Mouse (Mus musculus) liver, embryonic 11.5 days (tissue): ENCODE results near the gene Il17c. TPM values are rescaled to one million over a fixed set of nuclear protein-coding genes. Genes with fewer than 3 reads are reported as not detected.

Source experiments
- ATAC-seq: fragments of 200-750 bp; cut with Nextera tagmentation; replicated peaks from 2 replicates; pipeline ENCODE4 v1.8.0; 2017; ENCODE audit warnings: moderate number of reproducible peaks, mild to moderate bottlenecking, moderate TSS enrichment, moderate library complexity; ENCODE audit not compliant: low FRiP score
- DNase-seq: peaks from one replicate; pipeline ENCODE4 v3.0.0-alpha.2; 2017; ENCODE audit warnings: low spot score
- H3K27ac ChIP-seq: fragments of 300-500 bp; sonication (generic); 2 replicates; pipeline ENCODE4 v1.5.1; 2014; ENCODE audit warnings: mild to moderate bottlenecking, low read depth, low read length, control low read depth
- H3K27me3 ChIP-seq: fragments of 300-500 bp; sonication (generic); replicated peaks from 2 replicates; pipeline ENCODE4 v1.6.1; 2014; ENCODE audit warnings: low read length, mixed read lengths; ENCODE audit not compliant: control insufficient read depth, insufficient read depth
- H3K36me3 ChIP-seq: fragments of 300-500 bp; sonication (generic); 2 replicates; pipeline ENCODE4 v1.6.1; 2014; ENCODE audit warnings: mild to moderate bottlenecking, low read length, moderate library complexity, mixed read lengths; ENCODE audit not compliant: control insufficient read depth, insufficient read depth
- H3K4me1 ChIP-seq: fragments of 300-500 bp; sonication (generic); replicated peaks from 2 replicates; pipeline ENCODE4 v1.6.1; 2014; ENCODE audit warnings: low read length, mixed read lengths; ENCODE audit not compliant: control insufficient read depth, insufficient read depth
- H3K4me2 ChIP-seq: fragments of 300-500 bp; sonication (generic); 2 replicates; pipeline ENCODE4 v1.6.1; 2014; ENCODE audit warnings: mild to moderate bottlenecking, control low read depth, moderate library complexity
- H3K4me3 ChIP-seq: fragments of 300-500 bp; sonication (generic); 2 replicates; pipeline ENCODE4 v1.5.1; 2014; ENCODE audit warnings: low read depth, low read length, control low read depth
- H3K9ac ChIP-seq: fragments of 300-500 bp; sonication (generic); 2 replicates; pipeline ENCODE4 v1.6.1; 2014; ENCODE audit warnings: low read depth, low read length, control low read depth
- H3K9me3 ChIP-seq: fragments of 300-500 bp; sonication (generic); 2 replicates; pipeline ENCODE4 v1.6.1; 2016; ENCODE audit warnings: low read length, inconsistent platforms, mixed read lengths; ENCODE audit not compliant: control insufficient read depth
- WGBS: fragments of 180-500 bp; shearing (Covaris S2); extraction: QIAGEN DNeasy Blood & Tissue Kit; methylation state at CpG from one replicate; pipeline ENCODE4 v1.1.7; 2014; 5-methylcytosine and 5-hydroxymethylcytosine counted together
- polyA plus RNA-seq: library from polyadenylated mRNA; unstranded; fragments of >200 nt; fragmentation: Nextera tagmentation; extraction: Ambion mirVana; gene quantifications from 2 replicates; pipeline ENCODE4 v1.2.1, GENCODE M21; 2014

Il17c gene
- polyA plus RNA-seq, 1 experiment from 2014 or later: not detected

DNA sequence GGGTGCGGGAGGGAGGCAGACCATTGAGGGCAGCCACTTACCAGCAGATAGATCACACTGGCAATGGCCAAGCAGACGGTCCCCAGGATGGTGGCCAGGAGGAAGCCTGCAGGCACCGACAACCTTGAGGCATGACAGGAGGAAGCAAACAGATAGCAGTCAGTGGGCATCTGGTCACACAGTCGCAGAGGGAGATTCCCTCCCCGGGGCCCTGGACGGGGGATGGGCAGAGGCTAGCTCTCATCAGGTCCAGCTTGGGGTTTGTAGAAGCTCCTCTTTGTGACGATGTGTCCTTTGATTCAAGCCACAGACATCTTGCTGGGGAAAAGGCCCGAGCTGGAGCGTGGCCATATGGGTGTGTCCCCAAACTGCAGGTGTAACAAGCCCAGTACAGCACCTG is 4.3 kb downstream of the Il17c start:
- H3K4me1 ChIP-seq: peaks cover 4% of the 10 kb centered on the region
- H3K36me3 ChIP-seq: peaks cover 4% of the 10 kb centered on the region; the same call in 1 of the 2 replicates
- H3K27ac ChIP-seq: no peak overlapping the region
- H3K27me3 ChIP-seq: no peaks in the 10 kb centered on the region
- ATAC-seq (no peak), DNase-seq (no peak)
- no peaks in the 10 kb centered on the region for H3K9me3 ChIP-seq
- H3K4me2 ChIP-seq: no peak overlapping the region
- no peak overlapping the region for H3K9ac ChIP-seq
- 55% methylated on average over 9 of the region's 9 CpGs for WGBS
- no peak overlapping the region for H3K4me3 ChIP-seq

DNA sequence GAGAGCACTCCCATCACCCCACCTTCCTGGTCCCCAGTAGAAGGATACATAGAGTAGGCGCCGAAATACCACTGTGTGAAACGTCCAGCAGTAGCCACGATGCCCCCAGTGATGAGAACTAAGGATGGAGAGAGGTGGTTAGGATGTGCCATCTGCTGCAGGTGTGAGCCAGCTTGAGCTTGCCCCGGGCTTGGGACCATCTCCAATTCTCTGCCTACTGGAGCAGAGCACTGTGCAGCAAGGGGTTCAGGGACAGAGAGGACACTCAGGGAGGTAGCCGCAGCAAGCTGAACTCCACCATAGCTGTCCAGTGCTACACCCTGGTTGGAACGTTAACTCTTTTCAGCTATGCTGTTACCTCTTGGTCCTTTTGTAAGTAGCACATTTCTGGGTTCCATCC is 5.8 kb downstream of the Il17c start:
- Histone ChIP-seq H3K27me3 (no peaks in the 10 kb centered on the region), H3K27ac (no peak overlapping the region), H3K36me3 (peaks cover 4% of the 10 kb centered on the region; the same call in 1 of the 2 replicates), H3K9ac (no peak overlapping the region), H3K4me2 (no peak overlapping the region), H3K4me3 (no peak overlapping the region), H3K4me1 (peaks cover 15% of the 10 kb centered on the region), H3K9me3 (no peaks in the 10 kb centered on the region)
- DNase-seq: no peak
- 88% methylated on average over 7 of the region's 7 CpGs for WGBS
- ATAC-seq: no peak

DNA sequence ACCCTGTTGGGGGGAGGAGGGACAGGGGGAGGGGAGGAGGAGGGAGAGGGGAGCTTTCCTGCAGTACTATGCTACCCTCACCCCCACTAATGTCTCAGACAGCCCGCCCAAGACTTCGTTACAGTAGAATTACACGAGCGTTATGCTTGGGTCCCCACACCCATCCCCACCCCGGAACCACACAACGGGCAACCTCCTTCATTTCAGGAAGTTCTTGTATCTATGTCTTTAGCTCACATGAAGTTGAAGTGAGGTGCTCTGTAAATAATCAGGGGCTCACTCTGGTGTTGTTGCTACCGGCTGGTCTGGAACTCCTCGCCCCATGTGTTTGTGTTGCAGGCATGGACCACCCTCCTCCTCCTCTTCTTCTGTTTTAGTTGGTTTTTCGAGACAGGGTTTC is 6.3 kb downstream of the Il17c start:
- H3K36me3 ChIP-seq: peaks cover 4% of the 10 kb centered on the region; the same call in 1 of the 2 replicates
- ATAC-seq: no peak
- H3K9ac ChIP-seq: no peak overlapping the region
- 69% methylated on average over 9 of the region's 9 CpGs for WGBS
- no peaks in the 10 kb centered on the region for H3K27me3 ChIP-seq
- peaks cover 20% of the 10 kb centered on the region for H3K4me1 ChIP-seq
- no peak for DNase-seq
- H3K4me3 ChIP-seq: no peak overlapping the region
- H3K4me2 ChIP-seq: no peak overlapping the region
- H3K9me3 ChIP-seq: no peaks in the 10 kb centered on the region
- no peak overlapping the region for H3K27ac ChIP-seq

GRCm38 (mm10) chr8:122430058-122430636 is 8.3 kb downstream of the Il17c start:
- Histone ChIP-seq H3K9me3 (no peaks in the 10 kb centered on the region), H3K4me2 (no peak overlapping the region), H3K4me1 (peaks cover 23% of the 10 kb centered on the region), H3K27ac (no peak overlapping the region), H3K4me3 (no peak overlapping the region), H3K36me3 (peaks cover 4% of the 10 kb centered on the region; the same call in 1 of the 2 replicates), H3K9ac (no peak overlapping the region), H3K27me3 (no peaks in the 10 kb centered on the region)
- DNase-seq (no peak), ATAC-seq (no peak)
- WGBS: 60% methylated on average over 10 of the region's 10 CpGs

DNA sequence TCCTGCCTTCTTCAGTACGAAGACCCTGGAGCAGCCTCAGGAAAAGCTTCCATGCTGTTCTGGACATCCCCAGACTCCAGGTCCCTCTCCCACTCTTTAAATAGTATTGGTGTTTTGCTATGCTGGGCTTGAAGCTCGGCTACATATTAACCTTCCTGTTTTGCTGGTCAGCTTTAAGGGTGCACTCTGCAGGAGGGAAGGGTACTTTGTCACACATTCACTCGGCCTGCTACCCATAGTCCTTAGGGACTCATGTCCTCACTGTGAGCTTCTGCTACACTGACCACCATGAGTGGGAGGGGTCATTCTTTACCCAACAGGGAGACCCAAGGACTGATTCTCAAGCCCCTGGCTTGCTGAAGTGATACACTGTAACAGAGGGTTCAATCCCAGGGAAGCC is 8.8 kb downstream of the Il17c start:
- Histone ChIP-seq H3K27me3 (no peaks in the 10 kb centered on the region), H3K9me3 (no peaks in the 10 kb centered on the region), H3K4me1 (peaks cover 23% of the 10 kb centered on the region), H3K4me2 (no peak overlapping the region), H3K27ac (no peak overlapping the region), H3K4me3 (no peak overlapping the region), H3K9ac (no peak overlapping the region), H3K36me3 (peaks cover 8% of the 10 kb centered on the region)
- no peak for ATAC-seq
- no peak for DNase-seq
- WGBS: 71% methylated on average over 3 of the region's 3 CpGs

- Histone ChIP-seq H3K36me3 (peaks cover 14% of the 10 kb centered on the region), H3K27me3 (no peaks in the 10 kb centered on the region), H3K9me3 (no peaks in the 10 kb centered on the region), H3K4me1 (peaks cover 24% of the 10 kb centered on the region), H3K4me2 (peak overlapping the region; percentile 97), H3K9ac (peak overlapping the region; percentile 81), H3K27ac (peak overlapping the region; percentile 79), H3K4me3 (peak overlapping the region; percentile 69)
- WGBS: 28% methylated on average over 18 of the region's 18 CpGs
- DNase-seq (no peak), ATAC-seq (peak; percentile 9; the same call in 1 of the 2 replicates)
These were observed 10.0 kb downstream of the Il17c start for GRCm38 (mm10) chr8:122431694-122432442.

DNA sequence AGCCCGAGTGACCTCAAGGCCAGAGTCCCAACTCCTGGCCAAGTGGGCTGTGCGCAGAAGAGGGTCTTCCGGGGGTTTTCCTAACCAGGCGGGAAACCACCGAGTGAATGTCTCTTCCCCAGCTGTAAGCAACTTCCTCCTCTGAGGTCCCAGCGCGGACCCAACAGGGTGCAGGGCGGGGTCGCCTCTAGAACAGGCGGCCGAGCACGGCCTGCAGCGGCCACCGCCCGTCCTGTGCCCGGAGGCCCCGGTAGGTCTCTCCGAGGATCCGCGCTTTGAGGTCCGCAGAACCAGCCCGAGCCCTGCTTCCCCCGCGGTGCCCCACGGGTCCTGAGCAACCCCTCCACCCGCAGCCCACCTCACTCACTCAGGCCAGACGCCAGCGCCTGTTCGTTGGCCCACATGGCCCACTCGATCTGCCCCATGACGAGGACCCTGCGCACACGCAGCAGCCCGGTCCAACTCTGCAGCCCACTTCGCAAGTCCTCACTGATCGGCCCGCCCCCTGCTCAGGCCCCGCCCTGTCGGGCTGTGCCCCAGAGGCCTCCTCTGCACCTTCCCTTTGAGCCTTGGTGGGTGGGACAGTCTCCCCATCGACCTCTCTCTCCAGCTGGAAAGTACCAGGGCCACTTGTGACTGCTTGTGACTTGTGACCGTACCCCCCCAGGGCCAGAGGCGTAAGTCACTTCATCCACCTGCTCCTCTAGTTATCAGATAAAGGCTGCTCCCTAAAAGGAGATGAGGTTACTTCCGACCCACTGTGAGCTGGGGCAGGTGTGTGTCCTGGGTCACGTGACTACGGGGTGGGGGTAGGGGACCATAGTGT is 10.8 kb downstream of the Il17c start, which contains the start of gene Cyba:
Cyba (minus strand) TSS at position 488 of the 826 bp plus-strand sequence.
- Histone ChIP-seq H3K9me3 (no peaks in the 10 kb centered on the region), H3K4me2 (peak within 1 kb of the TSS; percentile 97), H3K4me3 (peak within 1 kb of the TSS; percentile 69), H3K9ac (peak within 1 kb of the TSS; percentile 81), H3K36me3 (peaks cover 18% of the 10 kb centered on the region), H3K4me1 (peaks cover 26% of the 10 kb centered on the region), H3K27me3 (no peaks in the 10 kb centered on the region), H3K27ac (peak within 1 kb of the TSS; percentile 79)
- DNase-seq (peak; percentile 76), ATAC-seq (peak; percentile 84)
- WGBS: 3% methylated on average over 45 of the region's 45 CpGs

DNA sequence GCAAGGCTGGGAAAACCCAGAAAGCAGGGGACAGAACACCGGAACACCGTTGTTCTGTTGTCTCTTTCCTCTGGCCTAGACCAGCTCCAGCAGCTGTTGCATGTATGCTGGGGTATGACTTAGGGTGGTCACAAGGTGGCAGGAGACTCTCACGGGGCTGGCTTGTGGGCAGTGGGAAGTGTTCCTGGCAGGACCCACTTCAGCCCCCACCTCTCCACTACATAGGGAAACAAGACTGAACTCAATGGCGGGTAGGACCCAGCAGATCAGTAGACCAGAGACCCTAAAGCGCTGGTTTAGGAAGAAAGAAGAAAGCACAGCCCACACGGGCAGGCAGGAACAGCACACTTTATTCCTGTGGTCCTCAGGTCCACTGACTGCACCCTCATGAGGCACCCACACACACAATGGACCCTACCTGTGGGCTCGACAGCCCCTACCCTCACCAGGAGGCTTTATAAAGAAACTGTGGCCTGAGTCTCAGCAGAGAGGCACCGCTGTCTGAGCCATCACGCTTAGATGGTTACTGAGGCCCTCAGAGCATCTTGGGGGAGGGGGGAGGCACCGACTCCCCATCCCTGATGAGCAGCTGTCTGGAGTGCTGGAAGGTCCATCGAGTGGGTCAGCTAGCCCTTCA is 11.6 kb downstream of the Il17c start:
- Histone ChIP-seq H3K27ac (no peak overlapping the region; the same call in 1 of the 2 replicates), H3K4me2 (peak overlapping the region; percentile 97), H3K9me3 (no peaks in the 10 kb centered on the region), H3K36me3 (peaks cover 22% of the 10 kb centered on the region), H3K9ac (peak overlapping the region; percentile 81; the same call in 1 of the 2 replicates), H3K4me1 (peaks cover 32% of the 10 kb centered on the region), H3K4me3 (peak overlapping the region; percentile 69; the same call in 1 of the 2 replicates), H3K27me3 (no peaks in the 10 kb centered on the region)
- DNase-seq (no peak), ATAC-seq (no peak; the same call in 1 of the 2 replicates)
- 61% methylated on average over 11 of the region's 11 CpGs for WGBS
